Mouse (Mus musculus) embryo, embryonic 11.5 days (tissue): ENCODE results near the gene Stt3b.

Experiments
- DNase-seq: peaks from one replicate; pipeline ENCODE4 v3.0.0-alpha.2; 2012; ENCODE audit warnings: low read depth, low spot score

Stt3b gene

DNA sequence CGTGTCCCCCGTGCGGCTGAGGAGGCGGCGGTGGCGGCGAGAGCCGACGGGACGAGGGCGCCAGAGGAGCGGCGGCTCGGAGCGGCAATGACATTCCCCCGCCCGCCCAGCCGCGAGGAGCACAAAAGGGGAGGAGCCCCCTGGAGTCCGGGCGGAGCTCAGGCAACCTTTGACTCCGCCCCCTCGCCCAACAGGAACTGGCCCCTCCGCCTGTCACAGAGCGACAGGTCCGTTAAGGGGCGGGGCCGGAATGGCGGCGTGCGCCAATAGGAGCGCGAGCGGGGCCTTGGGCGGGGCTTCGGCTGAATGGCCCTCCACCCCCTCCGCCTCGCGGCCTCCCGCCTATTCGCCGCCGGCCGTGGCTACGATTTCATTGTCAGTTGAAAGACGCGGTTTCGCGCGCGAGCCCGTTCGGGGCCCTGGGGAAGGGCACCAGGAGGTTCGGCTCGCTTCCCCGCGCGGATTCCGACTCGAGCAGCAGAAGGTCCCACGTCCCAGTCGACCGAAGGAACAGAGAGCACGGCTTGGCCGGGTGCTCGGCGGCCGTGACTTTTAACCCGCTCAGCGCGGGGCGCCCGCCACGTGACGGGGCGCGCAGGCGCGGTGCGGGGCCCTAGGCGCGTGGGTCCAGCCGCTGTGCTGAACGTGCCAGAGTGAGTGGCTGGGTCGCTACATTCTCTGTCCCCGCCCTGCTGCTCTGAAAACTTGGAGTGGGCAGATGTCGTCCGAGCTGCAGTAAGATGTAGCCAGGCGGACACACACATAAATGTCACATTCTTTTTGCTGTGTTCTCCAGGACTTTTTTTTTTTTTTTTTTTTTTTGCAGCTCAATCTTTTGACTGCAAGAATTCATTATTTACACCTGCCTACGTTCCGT lies at the start of gene Stt3b:
Stt3b (minus strand) TSS at position 76 of the 877 bp plus-strand sequence.
- DNase-seq: peak; percentile 98

DNA sequence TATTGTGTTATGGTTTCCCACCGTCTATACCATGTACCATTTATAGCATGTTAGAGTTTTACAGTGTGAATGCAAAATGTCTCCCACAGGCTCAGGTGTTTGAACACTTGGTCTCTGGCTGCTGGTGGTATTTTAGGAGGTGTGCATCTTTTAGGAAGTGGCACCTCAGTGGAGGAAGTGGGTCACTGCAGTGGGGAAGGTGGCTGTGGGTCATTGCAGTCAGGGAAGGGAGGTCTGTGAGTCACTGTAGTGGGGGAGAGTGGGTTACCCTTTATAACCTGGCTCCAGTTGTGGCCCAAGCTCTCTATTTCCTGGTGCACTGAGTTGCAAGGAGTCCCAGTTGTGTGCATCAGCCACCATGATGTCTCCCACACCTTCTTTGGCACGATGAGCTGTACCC lies 48.2 kb upstream of the Stt3b start:
- no peak for DNase-seq

DNA sequence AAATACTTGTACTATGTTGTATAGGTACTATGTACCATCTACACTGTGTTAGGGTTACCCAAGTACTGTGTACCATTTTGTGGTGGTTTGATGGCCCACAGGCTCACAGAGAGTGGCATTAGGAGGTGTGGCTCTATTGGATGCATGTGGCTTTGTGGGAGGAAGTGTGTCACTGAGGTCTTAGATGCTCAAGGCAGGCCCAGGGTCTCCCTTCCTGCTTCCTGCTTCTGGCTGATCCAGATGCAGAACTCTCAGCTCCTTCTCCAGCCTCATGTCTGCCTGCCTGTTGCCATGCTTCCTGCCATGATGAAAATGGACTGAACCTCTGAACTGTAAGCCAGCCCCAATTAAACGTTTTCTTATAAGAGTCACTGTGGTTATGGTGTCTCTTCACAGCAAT lies 47.8 kb upstream of the Stt3b start:
- no peak for DNase-seq

DNA sequence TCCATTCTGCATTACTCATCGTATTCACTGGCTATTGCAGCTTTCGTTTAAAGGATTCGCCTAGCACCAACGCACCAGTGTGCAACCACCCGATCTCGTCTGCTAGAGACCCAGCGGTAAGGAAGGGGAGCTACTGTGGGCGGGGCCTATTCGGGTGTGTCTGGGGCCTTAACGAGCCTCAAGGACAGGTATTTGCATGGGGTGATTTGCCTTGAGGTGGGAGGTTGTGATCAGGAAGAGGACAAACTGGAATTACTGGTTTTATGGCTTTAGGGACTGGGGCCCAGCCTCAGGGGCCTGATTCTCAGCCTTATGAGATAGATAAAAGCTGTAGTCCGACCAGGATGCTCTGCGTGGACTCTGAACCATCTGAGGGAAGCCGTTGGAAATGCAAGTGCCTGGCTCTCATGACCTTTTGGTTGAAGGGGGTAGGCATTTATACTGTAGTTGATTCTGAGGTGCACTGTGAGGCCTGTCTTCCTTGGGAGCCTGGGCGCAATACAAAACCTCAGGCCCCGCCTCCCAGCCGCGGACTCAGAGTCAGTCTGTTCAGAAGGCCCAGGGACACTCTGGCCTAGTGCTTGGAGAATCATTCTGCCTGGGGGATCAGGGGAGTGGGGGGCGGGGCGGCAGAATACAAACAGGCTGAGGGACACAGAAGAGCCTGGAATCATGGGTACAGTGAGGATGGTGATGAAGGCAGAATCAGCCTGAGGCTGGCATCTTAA lies 46.7 kb upstream of the Stt3b start:
- DNase-seq: no peak

DNA sequence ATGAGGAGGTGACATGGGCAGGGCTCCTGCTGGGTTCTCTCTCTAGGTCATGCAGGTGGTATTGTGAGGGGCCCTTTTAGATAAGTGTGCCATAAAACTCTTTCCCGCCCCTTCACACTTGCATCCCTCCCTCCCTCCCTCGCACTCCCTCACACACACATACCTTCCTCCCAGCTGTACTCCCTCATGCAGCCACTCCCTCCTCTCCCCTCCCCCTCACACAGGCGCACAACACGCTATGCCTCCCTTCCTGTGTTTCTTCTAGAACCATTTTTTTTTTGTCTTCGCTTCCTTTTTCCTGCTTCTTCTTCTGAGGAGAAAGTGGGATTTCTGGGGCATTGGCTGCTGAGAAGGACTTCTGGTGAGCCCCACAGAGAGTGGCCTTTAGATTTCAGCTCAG lies 45.8 kb upstream of the Stt3b start:
- no peak for DNase-seq

DNA sequence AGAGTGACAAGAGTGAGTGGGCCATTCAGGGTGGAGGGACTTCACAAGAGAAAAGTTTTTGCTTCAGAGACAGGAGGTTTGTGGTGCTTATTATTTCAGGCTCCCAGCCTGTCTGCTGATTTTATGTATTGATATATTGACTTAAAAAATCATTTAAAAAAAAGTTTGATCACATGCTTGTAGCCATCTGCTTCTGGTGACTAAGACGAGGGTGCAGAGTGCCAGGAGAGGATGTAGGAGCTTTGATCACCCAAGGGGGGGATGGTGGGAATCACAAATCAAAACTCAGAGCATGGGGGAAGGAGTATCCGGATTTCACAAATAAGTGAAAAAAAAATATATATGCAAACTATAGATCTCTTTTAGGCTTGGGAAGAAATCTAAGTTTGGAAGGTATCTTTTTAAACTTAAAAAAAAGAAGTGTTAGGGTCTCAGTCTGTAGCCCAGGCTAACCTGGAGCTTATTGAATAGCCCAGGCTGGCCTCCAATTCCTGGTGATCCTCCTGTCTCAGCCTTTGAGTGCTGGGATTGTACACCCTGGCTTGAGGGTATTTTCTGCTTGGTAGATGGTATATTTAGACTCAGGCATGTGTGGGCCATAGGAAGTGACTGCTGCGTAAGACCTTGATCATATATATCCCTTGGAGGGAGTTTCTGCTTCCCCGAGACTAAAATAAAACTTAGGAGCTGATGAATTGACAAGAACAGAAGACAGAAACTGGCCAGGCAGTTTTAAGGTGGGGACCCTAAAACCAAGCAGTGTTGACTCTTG lies 39.7 kb upstream of the Stt3b start:
- no peak for DNase-seq

DNA sequence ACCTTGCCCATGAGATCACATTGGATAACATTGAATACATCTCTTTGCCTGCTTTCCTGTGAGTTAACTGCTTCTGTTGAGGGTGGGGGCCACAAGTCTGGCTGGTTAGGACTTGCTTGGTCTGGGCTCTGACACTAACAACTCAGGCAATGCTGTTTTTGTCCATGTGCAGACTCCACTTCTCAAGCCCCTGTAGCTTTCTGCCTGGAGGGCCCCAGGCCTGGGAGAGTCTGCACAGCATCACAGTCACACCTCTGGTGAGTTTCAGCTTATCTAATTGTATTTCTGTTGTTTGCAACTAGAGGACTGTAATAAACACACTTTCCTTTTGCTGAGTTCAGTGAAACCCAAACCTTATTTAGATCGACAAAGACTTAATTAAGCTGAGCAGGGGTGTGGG lies 38.9 kb upstream of the Stt3b start:
- no peak for DNase-seq

DNA sequence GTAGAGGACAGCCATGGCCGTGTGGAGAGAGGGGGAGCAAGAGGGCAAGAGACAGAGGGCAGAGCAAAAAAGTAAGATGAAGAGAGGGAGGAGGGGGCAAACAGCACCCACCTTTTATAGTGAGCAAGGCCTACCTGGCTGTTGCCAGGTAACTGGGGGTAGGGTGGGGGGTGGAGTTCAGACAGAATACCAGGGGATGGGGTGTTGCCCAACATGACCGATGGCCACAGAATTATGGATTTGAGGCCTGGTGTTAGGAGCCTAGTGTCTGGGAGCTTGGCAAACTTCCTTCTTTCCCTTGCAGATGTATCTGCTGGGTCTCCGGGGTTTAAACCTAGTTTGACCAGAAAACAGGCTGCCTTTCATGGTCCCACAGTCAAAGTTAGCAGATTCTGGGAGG lies 34.7 kb upstream of the Stt3b start:
- DNase-seq: no peak

DNA sequence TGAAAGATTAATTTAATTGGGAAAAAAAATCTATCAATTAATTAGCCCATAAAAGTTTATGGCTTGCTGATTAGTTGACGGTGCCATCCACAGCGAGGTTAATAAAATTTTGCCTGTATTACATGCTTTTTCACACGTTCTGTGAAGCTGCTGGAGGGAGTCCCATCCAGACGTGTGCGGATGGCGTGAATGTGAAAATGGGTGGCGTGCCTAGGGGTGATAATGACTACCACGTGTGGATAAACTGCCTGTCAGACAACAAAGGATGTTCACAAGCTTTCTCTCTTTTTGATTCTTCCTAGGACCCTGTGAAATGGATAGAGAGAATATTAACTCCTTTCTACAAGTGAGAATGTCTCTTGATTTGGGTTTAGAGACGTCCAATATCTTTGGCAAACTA lies 31.4 kb upstream of the Stt3b start:
- no peak for DNase-seq

DNA sequence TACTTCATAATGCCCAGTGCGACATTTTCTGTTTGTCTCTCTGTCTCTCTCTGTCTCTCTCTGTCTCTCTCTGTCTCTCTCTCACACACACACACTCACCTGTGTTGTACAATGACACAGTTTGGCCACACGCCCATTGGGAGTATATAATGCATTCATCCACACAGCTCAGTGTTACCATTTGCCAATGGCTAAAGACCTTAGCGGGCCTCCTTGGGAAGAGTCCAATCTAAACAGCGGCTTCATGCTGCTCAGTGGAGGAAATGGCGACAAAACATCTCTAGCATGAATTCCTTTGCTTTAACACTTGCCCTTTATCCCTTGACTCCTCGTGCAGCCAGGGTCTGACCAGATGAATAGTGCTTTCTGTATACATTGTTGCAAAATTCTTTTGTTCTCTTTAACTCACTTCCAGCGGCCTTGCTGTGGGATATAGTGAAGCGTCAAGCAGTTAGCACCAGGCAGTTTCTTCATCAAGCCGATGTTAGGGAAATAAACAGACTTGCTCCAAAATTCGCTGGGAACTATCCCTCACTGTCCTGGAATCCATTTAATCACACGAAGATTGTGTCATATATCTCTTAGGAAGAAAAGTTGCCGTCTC lies 30.1 kb upstream of the Stt3b start:
- DNase-seq: no peak

DNA sequence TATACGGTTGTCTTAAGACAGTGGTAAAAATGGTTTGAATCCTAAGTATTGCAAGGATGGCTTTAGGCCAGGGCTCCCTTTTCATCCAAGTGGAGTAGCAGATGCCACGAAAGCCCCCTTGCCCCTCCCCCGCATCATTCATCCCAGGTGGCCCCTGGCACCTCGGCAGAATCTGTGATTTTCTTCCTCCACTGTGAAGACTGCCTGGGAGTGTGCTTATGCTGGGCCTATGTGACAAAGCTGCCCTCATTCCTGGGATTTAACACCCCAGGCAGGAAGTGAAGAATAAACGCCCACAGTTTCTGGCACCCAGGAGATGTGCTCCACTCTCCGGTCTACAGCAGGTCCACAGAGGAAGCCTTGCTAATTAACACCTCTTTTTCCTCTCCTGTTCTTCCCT lies 28.6 kb upstream of the Stt3b start:
- no peak for DNase-seq

DNA sequence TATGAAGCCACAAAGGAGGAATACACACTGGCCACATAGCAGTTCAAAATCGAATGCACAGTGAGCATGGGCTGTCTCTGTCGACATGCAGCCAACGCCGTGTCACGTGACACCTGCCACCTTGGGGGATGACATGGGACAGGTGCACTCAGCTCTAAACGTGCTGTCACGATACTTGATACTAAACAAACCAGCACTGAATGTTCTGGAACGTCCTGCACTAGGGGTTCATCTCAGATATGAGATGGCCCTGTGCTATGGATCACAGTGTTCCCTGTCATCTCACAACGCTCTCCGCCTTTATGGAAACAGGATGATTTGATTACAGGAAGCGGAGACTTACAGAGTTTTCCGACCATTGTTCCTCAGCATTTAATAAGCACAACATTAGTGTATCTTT lies 22.8 kb upstream of the Stt3b start:
- no peak for DNase-seq

DNA sequence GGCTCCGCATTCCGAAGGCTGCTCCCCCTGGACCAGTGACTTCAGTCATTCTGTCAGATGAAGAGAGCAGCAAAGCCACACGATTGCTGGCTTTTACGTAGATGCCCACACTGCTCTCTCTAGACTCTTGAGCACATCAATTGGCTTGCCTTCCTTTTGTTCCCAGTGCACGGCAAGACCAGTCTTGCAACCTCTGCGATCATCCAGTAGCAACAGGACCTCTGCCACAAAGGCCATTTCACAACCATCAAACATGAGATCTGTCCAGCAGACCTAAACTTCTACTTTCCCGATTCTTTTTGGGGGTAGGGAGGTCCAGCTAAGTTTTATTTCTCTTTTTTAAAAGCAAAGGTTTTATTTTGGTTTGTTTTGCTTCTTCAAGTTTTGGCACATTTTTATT lies 22.1 kb upstream of the Stt3b start:
- DNase-seq: no peak

DNA sequence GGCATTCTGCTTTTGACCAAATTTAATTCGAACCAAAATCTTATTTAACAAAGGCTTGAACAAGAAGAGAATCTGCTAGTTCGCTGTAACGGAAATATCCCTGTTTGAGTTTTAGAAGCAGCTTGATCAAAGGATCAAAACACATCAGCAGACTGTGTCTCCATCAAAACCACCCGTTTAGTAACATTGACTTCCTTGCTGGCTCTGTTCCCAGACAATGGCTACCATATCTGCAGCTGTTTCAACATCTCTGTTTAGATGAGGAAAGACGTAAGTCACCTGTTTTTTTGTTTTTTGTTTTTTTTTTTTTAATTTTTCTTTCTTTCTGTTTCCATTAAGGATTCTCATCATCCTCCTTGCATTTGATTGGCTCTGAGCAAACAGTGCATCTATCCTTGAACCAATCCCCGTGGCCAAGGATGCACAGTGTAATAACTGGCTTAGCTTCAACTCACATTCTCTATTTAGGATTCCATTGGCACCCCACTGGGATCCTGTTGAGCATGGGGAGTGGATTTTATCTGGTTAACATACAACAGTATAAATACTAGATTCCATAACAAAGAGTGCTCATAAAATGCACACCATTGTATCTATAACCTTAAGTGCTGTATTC lies 20.7 kb upstream of the Stt3b start:
- no peak for DNase-seq

DNA sequence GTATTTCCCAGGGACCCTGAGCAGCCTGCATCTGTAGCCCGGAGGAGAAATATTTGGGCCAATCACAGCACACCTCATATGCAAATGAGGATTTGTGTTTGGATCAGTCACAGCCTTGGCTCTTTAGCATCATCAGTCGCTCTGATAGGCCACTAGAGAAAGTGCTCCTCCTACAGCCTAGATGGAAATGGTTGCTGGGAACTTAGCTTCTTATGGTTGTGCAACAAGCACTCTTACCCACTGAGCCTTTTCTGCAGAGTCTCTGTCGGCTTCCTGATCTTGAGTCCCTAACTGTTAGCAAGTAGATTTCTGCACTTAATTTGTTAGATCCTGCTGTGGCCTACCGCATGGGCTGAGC lies 16.3 kb upstream of the Stt3b start:
- DNase-seq: no peak

DNA sequence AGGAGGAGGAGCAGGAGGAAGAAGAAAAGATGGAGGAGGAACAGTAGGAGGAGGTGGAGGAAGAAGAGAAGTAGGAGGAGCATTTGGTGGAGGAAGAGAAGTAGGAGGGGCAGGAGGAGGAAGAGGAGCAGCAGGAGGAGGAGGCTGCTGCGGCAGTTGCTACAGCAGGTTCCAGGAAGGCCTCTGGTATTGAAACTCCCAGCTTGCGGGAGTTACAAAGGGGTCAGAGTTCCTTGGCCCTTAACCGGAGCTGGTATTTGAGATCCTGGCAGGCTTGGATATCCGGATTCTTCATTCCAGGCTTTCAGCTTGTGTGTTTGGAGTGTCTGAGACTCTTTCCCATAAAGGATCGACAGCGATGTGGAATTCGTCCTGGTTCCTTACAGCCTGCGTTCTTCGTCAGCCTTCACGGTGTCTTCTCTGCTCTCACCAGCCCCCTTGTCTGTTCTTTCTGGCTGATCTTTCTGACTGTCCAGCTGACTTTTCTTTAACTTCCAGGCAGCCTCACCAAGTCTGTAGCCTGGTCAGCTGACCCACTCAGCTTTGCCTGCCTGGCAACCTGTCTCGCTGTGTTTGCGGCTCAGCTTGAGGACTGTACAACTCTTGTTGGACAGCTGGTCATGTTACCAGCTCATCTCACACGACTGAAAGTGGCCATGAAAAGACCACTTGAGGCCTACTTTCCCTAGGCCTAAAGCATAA lies 15.8 kb upstream of the Stt3b start:
- DNase-seq: no peak

DNA sequence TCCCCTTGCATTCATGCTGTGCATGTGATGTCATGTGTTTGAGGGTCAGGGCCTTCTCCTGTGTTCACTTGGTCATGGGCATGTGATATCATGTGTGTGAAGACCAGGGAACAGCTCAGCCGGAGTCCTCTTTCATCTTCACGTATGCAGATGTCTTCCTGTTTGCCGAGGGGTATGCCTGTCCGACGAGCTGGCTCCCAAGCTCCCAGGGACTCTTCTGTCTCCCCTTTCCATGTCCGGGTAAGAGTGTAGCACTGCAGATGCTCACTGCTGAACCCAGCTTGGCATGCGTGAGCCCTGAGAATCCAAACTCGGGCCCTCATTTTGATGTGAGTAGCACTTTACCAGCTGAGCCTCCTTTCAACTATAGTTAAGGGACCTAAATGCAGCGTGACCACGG lies 13.4 kb upstream of the Stt3b start:
- DNase-seq: no peak

DNA sequence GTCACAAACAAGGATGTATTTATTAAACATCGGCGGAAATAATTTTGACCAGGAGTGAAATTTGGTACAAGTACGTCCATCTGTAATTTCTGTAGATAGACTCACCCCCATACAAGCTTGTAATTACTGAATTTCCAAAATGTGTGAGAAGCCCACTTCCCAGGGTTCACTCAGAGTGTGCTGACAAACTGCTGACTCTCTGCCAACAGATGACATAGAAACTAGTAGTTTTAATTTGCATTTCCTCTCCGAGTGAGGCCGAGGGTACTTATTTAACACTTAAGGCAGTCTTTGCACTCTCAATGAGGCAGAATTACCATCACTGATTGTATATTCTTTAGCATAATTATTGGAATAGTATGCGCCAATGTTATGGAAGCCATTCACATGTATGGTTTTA lies 12.2 kb upstream of the Stt3b start:
- no peak for DNase-seq

DNA sequence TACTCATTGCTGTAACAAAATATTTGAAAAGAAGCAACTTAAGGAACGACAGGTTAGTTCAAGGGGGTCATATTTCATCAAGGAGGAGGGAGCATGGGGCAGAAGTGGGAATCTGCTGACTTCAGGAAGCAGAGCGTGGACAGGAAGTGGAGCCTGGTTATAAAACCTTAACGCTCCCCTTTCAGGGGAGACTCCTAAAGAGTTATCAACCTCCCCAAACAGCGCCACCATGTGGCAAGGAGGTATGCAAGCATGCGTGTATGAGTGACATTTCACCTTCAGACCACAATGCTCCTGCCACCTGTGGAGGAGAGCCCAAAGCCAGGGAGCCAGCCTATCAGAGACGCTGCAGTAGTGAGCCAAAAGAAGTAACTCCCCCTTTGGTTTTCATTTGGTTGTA lies 10.8 kb upstream of the Stt3b start:
- no peak for DNase-seq

DNA sequence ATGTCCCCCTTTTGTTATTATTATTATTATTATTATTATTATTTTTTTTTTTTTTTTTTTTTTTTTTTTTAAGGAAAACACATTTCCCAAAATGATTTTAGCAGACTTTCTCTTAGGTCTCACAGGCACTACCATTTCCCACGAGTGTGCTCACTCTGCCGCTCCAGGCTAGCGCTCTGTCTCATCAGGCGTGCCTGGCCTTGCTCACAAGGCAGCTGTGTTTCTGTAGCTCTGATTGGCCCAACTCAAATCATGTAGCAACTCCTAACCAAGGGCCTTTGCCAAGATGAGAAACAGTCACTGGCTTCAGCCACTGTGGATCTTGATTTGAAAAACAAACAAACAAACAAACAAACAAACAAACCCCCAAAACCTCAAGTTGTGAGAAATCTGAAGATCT lies 9.9 kb upstream of the Stt3b start:
- DNase-seq: no peak
